Mouse (Mus musculus) MEL (cell line): ENCODE results near the gene Tshz2. TPM values are rescaled to one million over a fixed set of nuclear protein-coding genes. Genes with fewer than 3 reads are reported as not detected.

Source experiments
- DNase-seq: peaks from one replicate; pipeline ENCODE4 v3.0.0; 2011; ENCODE audit warnings: low read depth, low spot score
- H3K27ac ChIP-seq: 2 replicates; pipeline ENCODE4 v1.5.1; 2012; ENCODE audit warnings: low read depth, mild to moderate bottlenecking, control low read depth, low read length, moderate library complexity; ENCODE audit not compliant: control insufficient read depth
- H3K27me3 ChIP-seq, 2 experiments: fragments of 150-350 bp in 1 of 2; sonication (generic) in 1 of 2; 2 replicates each; pipeline ENCODE4 v1.6.1; 2012; ENCODE audit warnings: low read length in 2 of 2, mild to moderate bottlenecking in 2 of 2, improper control_type of control experiment in 1 of 2, moderate library complexity in 1 of 2; ENCODE audit not compliant: insufficient read depth in 2 of 2, control insufficient read depth in 1 of 2
- H3K36me3 ChIP-seq, 2 experiments: 2 replicates each; pipeline ENCODE4 v1.6.1; 2012 to 2014; ENCODE audit warnings: low read length in 2 of 2, improper control_type of control experiment in 1 of 2, inconsistent platforms in 1 of 2, mild to moderate bottlenecking in 1 of 2; ENCODE audit not compliant: insufficient read depth in 2 of 2, control insufficient read depth in 1 of 2
- H3K4me1 ChIP-seq, 2 experiments: fragments of 150-350 bp in 1 of 2; sonication (generic) in 1 of 2; 2 replicates each; pipeline ENCODE4 v1.6.1; 2012; ENCODE audit warnings: low read length in 2 of 2, improper control_type of control experiment in 1 of 2, mild to moderate bottlenecking in 1 of 2; ENCODE audit not compliant: insufficient read depth in 2 of 2, control insufficient read depth in 1 of 2
- H3K4me3 ChIP-seq, 2 experiments: fragments of 150-350 bp in 1 of 2; sonication (generic) in 1 of 2; 2 replicates each; pipeline ENCODE4 v1.5.1; 2012; ENCODE audit warnings: low read depth in 2 of 2, low read length in 2 of 2, mild to moderate bottlenecking in 2 of 2, moderate library complexity in 2 of 2, control low read depth in 1 of 2, improper control_type of control experiment in 1 of 2; ENCODE audit not compliant: control insufficient read depth in 1 of 2, insufficient read depth in 1 of 2
- H3K79me2 ChIP-seq: 2 replicates; pipeline ENCODE4 v1.6.1; 2012; ENCODE audit warnings: mild to moderate bottlenecking, low read length, moderate library complexity; ENCODE audit not compliant: control insufficient read depth, poor library complexity, insufficient read depth
- H3K9ac ChIP-seq: 2 replicates; pipeline ENCODE4 v1.6.1; 2012; ENCODE audit warnings: low read depth, mild to moderate bottlenecking, control low read depth, low read length, moderate library complexity; ENCODE audit not compliant: control insufficient read depth, poor library complexity, severe bottlenecking
- H3K9me3 ChIP-seq: fragments of 150-350 bp; sonication (generic); replicated peaks from 2 replicates; pipeline ENCODE4 v1.6.1; 2012; ENCODE audit warnings: mild to moderate bottlenecking, low read length, improper control_type of control experiment, moderate library complexity; ENCODE audit not compliant: insufficient read depth
- CHD1 ChIP-seq: IDR thresholded peaks from 2 replicates; pipeline ENCODE4 v1.6.1; 2012; ENCODE audit warnings: low read depth, mild to moderate bottlenecking, inconsistent platforms, low read length, improper control_type of control experiment
- CTCF ChIP-seq, 3 experiments: IDR thresholded peaks in 2 of 3; conservative IDR thresholded peaks in 1 of 3; 2 replicates each; pipeline ENCODE4 v1.5.1; 2011 to 2012; ENCODE audit warnings: low read length in 3 of 3, low read depth in 2 of 3, mild to moderate bottlenecking in 2 of 3, improper control_type of control experiment in 1 of 3, inconsistent platforms in 1 of 3, mixed read lengths in 1 of 3, moderate library complexity in 1 of 3; ENCODE audit not compliant: control insufficient read depth in 1 of 3, insufficient read depth in 1 of 3, poor library complexity in 1 of 3, severe bottlenecking in 1 of 3
- EP300 ChIP-seq, 2 experiments: IDR thresholded peaks; 2 replicates each; pipeline ENCODE4 v1.6.1; 2011; ENCODE audit warnings: improper control_type of control experiment in 2 of 2, low read length in 2 of 2, low read depth in 1 of 2, mild to moderate bottlenecking in 1 of 2
- GABPA ChIP-seq: IDR thresholded peaks from 2 replicates; pipeline ENCODE4 v1.6.1; 2012; ENCODE audit warnings: low read depth, mild to moderate bottlenecking, inconsistent platforms, low read length, improper control_type of control experiment, moderate library complexity
- GATA1 ChIP-seq: IDR thresholded peaks from 2 replicates; pipeline ENCODE4 v1.6.1; 2011; ENCODE audit warnings: low read depth, low read length, improper control_type of control experiment
- JUND ChIP-seq: IDR thresholded peaks from 2 replicates; pipeline ENCODE4 v1.6.1; 2011; ENCODE audit warnings: low read depth, mild to moderate bottlenecking, improper control_type of control experiment, low read length
- MAFK ChIP-seq: IDR thresholded peaks from 2 replicates; pipeline ENCODE4 v1.6.1; 2011; ENCODE audit warnings: low read depth, mild to moderate bottlenecking, low read length, improper control_type of control experiment, borderline replicate concordance
- MAZ ChIP-seq: IDR thresholded peaks from 2 replicates; pipeline ENCODE4 v1.6.1; 2012; ENCODE audit warnings: low read depth, mild to moderate bottlenecking, inconsistent platforms, low read length, improper control_type of control experiment
- MYC ChIP-seq: IDR thresholded peaks from 2 replicates; pipeline ENCODE4 v1.6.1; 2011; ENCODE audit warnings: low read depth, mild to moderate bottlenecking, low read length, improper control_type of control experiment, moderate library complexity
- NELFE ChIP-seq: IDR thresholded peaks from 2 replicates; pipeline ENCODE4 v1.6.1; 2011; ENCODE audit warnings: low read depth, low read length, improper control_type of control experiment
- POLR2A ChIP-seq, 2 experiments: IDR thresholded peaks; 2 replicates each; pipeline ENCODE4 v1.6.1; 2011 to 2012; ENCODE audit warnings: low read length in 2 of 2, mild to moderate bottlenecking in 2 of 2, control low read depth in 1 of 2, improper control_type of control experiment in 1 of 2, low read depth in 1 of 2, moderate library complexity in 1 of 2; ENCODE audit not compliant: control insufficient read depth in 1 of 2, insufficient read depth in 1 of 2, poor library complexity in 1 of 2
- RCOR1 ChIP-seq: IDR thresholded peaks from 2 replicates; pipeline ENCODE4 v1.6.1; 2012; ENCODE audit warnings: low read depth, mild to moderate bottlenecking, inconsistent platforms, low read length, improper control_type of control experiment
- UBTF ChIP-seq: IDR thresholded peaks from 2 replicates; pipeline ENCODE4 v1.6.1; 2012; ENCODE audit warnings: low read depth, mild to moderate bottlenecking, inconsistent platforms, low read length, improper control_type of control experiment, moderate library complexity, borderline replicate concordance; ENCODE audit not compliant: insufficient read depth
- polyA plus RNA-seq, 2 experiments: library from polyadenylated mRNA; stranded (reverse) in 1 of 2; unstranded in 1 of 2; fragments of >175 nt in 1 of 2; fragments of >200 nt in 1 of 2; gene quantifications; 2 replicates each; pipeline versions ENCODE4 v1.2.1 to v1.2.4; 2012; ENCODE audit warnings: low replicate concordance in 2 of 2, low read depth in 1 of 2; ENCODE audit not compliant: insufficient read length in 2 of 2, insufficient read depth in 1 of 2, missing spikeins in 1 of 2
- total RNA-seq: library from RNA; depleted of rRNA; stranded (reverse); fragments of 300-350 nt; gene quantifications from 2 replicates; pipeline ENCODE4 v1.2.3, GENCODE M21; 2012; rRNA removed

The Tshz2 gene
- total and polyA plus RNA-seq, 3 experiments, result not detected

GRCm38 (mm10) chr2:170120139-170121027 is 487.6 kb downstream of the Tshz2 start:
- H3K4me1 ChIP-seq, result peaks cover 3 to 5% of the 10 kb centered on the region in 2 experiments; a peak in 2 of 4 replicates
- H3K9ac ChIP-seq, result no peak overlapping the region
- TF ChIP-seq MYC (no peak), JUND (no peak), POLR2A (IDR thresholded peaks at IDR 0.05; ENCODE audit: control insufficient read depth in 1 of 2, insufficient read depth in 1 of 2, low read depth in 1 of 2, low read length in 2 of 2, poor library complexity in 1 of 2) (no peak), CTCF (IDR thresholded peaks at IDR 0.05 in 2 of 3, conservative IDR thresholded peaks at IDR 0.05 in 1 of 3; ENCODE audit: control insufficient read depth in 1 of 3, insufficient read depth in 1 of 3, low read depth in 2 of 3, low read length in 3 of 3, poor library complexity in 1 of 3, severe bottlenecking in 1 of 3) (no peak), NELFE (no peak), CHD1 (no peak), GATA1 (no peak), EP300 (IDR thresholded peaks at IDR 0.05; ENCODE audit: low read depth in 1 of 2, low read length in 2 of 2) (no peak), MAFK (no peak), RCOR1 (no peak), GABPA (no peak), MAZ (no peak), UBTF (no peak)
- no peaks in the 10 kb centered on the region for H3K9me3 ChIP-seq
- no peak overlapping the region for H3K27ac ChIP-seq
- H3K79me2 ChIP-seq, result peaks cover 60% of the 10 kb centered on the region
- no peak overlapping the region for H3K4me3 ChIP-seq
- H3K27me3 ChIP-seq, result no peaks in the 10 kb centered on the region
- H3K36me3 ChIP-seq, result peaks cover 7 to 17% of the 10 kb centered on the region in 2 experiments
- no peak for DNase-seq

Other genes starting within 250 kb of the Tshz2 start
- not detected in 2 replicates for gene Gm11011, start 45.3 kb upstream of the Tshz2 start, total RNA-seq
- gene Gm11011, start 45.3 kb upstream of the Tshz2 start, polyA plus RNA-seq, result not detected